Mouse (Mus musculus) midbrain, embryonic 13.5 days (tissue): ENCODE measurements around the gene Tmem175. TPM values are rescaled to one million over a fixed set of nuclear protein-coding genes. Genes with fewer than 3 reads are reported as not detected.
A peak's percentile ranks its signal among the peaks of the same experiment; 100 is the strongest.

ENCODE experiments used
- ATAC-seq: fragments of 200-750 bp; cut with Nextera tagmentation; 2 replicates; pipeline ENCODE4 v1.8.0; 2017; ENCODE audit warnings: mild to moderate bottlenecking, moderate TSS enrichment, moderate library complexity
- H3K27ac ChIP-seq: fragments of 300-500 bp; sonication (generic); 2 replicates; pipeline ENCODE4 v1.5.1; 2015; ENCODE audit warnings: inconsistent platforms, mild to moderate bottlenecking, moderate library complexity
- H3K27me3 ChIP-seq: fragments of 300-500 bp; sonication (generic); 2 replicates; pipeline ENCODE4 v1.6.1; 2015; ENCODE audit warnings: mild to moderate bottlenecking, inconsistent platforms
- H3K36me3 ChIP-seq: fragments of 300-500 bp; sonication (generic); 2 replicates; pipeline ENCODE4 v1.6.1; 2015; ENCODE audit warnings: mild to moderate bottlenecking, inconsistent platforms
- H3K4me1 ChIP-seq: fragments of 300-500 bp; sonication (generic); replicated peaks from 2 replicates; pipeline ENCODE4 v1.6.1; 2015; ENCODE audit warnings: inconsistent platforms
- H3K4me2 ChIP-seq: fragments of 300-500 bp; sonication (generic); replicated peaks from 2 replicates; pipeline ENCODE4 v1.6.1; 2015; ENCODE audit warnings: moderate library complexity, mild to moderate bottlenecking, inconsistent platforms
- H3K4me3 ChIP-seq: fragments of 300-500 bp; sonication (generic); replicated peaks from 2 replicates; pipeline ENCODE4 v1.5.1; 2015; ENCODE audit warnings: mild to moderate bottlenecking, inconsistent platforms
- H3K9ac ChIP-seq: fragments of 300-500 bp; sonication (generic); replicated peaks from 2 replicates; pipeline ENCODE4 v1.6.1; 2015; ENCODE audit warnings: mild to moderate bottlenecking, inconsistent platforms
- H3K9me3 ChIP-seq: fragments of 300-500 bp; sonication (generic); 2 replicates; pipeline ENCODE4 v1.6.1; 2016; ENCODE audit warnings: mild to moderate bottlenecking, inconsistent platforms
- WGBS: fragments of 180-500 bp; shearing (Covaris S2); methylation state at CpG from one replicate; pipeline ENCODE4 v1.1.7; 2015; 5-methylcytosine and 5-hydroxymethylcytosine counted together
- polyA plus RNA-seq: library from polyadenylated mRNA; unstranded; fragments of >200 nt; fragmentation: Nextera tagmentation; extraction: Ambion mirVana; gene quantifications from 2 replicates; pipeline ENCODE4 v1.2.1, GENCODE M21; 2015

The Tmem175 gene
- polyA plus RNA-seq, 1 experiment from 2014 or later = 23.7 TPM

DNA sequence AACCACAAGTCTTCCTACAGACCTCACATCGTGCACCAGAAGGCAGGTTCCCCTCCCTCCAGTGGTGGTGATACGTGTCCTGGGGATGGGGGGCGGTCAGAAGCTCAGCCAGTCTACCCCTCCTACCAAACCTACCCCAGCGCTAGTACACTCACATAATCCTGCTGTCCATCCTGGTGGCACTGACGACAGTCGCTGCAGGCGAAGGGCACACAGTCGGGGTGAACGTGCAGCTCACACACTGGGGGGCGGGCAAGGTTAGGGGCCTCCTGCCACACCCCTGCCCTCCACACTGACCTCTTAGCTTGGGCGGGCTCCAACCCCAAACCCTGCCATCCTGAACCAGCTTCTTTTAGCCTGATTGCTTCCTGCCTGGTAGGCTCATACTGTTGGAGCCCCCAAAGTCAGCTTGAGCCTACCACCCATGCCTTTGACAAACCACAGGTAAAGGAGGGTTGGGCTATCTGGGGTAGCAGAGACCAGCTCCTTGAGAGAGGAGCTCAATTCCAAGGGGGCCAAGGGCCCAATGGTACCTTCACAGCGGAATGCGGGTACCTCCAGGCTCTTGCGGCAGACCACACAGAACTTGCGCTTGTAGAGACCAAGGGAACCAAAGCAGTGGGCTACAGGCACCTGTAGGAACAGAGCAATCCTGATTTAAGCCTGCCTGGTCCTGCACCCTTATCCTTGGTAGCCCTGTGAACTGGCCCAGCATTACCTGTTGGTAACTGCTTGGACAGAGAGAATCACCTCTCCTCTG, 26.5 kb downstream of the Tmem175 start:
- Histone ChIP-seq H3K4me3 (no peak overlapping the region), H3K27ac (no peak overlapping the region), H3K9me3 (no peaks in the 10 kb centered on the region), H3K27me3 (no peaks in the 10 kb centered on the region), H3K36me3 (peaks cover 63% of the 10 kb centered on the region), H3K4me1 (peaks cover 30% of the 10 kb centered on the region), H3K9ac (no peak overlapping the region), H3K4me2 (no peak overlapping the region)
- ATAC-seq = no peak
- 96% methylated on average over 15 of the region's 15 CpGs for WGBS

DNA sequence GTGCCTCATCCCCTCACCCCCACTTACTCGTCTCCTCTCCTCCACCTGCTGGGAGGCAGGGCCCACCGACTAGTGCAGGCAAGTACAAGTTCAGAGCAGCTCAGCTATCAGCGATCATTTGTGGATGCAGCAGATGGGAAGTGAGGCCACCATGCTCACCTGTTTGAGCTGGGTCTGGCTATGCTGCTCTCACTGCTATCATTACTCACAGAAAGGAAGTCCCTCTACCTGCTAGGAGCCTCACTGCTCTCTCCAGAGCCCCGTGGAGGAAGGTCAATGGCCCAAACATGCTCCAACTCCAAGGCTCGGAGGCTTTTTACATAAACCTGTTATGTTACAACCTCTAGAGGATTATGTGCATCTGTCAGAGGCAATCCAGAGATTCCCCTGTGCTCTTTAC, 27.8 kb downstream of the Tmem175 start:
- Histone ChIP-seq H3K4me3 (no peak overlapping the region), H3K9me3 (no peaks in the 10 kb centered on the region), H3K4me2 (no peak overlapping the region), H3K27ac (no peak overlapping the region), H3K9ac (no peak overlapping the region), H3K4me1 (peaks cover 31% of the 10 kb centered on the region), H3K36me3 (peaks cover 56% of the 10 kb centered on the region), H3K27me3 (no peaks in the 10 kb centered on the region)
- WGBS = 68% methylated on average over 5 of the region's 5 CpGs
- ATAC-seq = no peak

DNA sequence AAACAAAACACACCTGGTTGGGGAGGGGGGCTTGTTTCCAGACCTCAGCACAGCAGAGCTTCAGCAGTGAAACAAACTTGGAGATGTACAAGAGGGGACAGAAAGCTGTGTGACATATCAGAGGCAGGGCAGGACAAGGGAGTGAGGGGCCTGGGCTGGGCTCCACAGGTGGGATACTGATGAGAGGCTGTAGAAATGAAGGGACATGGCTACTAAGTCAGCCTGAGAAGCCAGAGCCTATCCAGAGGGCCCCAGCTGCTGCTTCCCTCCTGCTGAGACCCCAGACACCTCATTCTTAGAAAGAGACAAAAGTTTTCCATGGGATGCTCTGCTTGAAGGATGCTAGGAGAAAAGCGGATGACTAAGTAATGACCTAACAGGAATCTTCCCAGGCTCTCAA, 29.0 kb downstream of the Tmem175 start:
- H3K27ac ChIP-seq = no peak overlapping the region
- H3K4me2 ChIP-seq = no peak overlapping the region; the same call in none of the 2 replicates
- no peaks in the 10 kb centered on the region for H3K9me3 ChIP-seq
- peaks cover 31% of the 10 kb centered on the region for H3K4me1 ChIP-seq
- H3K4me3 ChIP-seq = no peak overlapping the region
- no peak for ATAC-seq
- no peaks in the 10 kb centered on the region for H3K27me3 ChIP-seq
- WGBS = 87% methylated on average over 1 of the region's 1 CpGs
- peaks cover 44% of the 10 kb centered on the region for H3K36me3 ChIP-seq
- 0 out of 2 replicates have a peak overlapping the region, but pooled peaks have one; percentile 94 for H3K9ac ChIP-seq

DNA sequence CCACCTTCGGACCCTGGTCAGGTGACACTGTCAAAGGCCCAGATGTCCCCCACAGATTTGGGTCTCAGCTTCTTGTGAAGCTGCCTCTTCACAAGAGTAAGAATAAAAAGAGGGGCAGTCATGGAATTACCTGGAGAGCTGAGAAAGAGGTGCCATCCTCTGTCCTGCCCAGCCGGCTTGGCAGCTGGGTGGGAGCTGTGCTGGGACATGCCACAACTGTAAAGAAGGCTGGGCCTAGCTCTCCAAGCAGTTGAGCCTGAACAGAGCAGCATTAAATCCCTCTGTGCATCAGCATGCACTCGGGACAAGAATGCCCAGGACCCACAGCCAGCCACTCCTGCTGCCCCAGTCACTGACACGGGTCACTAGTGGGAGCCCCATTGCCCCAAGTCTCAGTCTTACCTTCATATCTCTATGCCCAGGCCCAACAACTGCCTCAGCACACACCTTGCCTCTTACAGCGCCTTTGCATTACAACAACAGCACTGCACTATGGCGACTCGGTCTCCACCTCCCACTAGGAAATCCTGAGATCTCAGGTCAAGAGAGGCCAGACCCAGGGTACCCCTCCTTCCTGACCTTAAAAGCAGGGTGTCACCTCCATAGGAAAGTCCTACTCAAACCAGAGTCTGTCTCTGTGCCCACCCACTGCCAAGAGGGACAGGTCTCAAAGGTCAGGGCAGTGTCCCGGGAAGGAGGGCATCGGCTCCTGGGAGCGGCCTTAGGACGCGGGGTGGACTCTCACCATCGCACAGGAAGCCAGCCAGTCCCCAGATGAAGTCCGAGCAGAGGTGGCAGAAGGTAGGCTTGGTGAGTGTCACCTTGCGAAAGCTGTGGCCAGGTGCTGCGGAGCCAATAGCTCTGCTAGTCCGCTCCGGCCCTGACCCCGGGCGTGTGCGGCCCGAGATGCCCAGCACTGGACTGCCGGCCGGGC, 30.4 kb downstream of the Tmem175 start, which contains the start of gene Idua:
TSS of gene Idua (plus strand) at position 634 of the 934 bp plus-strand sequence.
- Histone ChIP-seq H3K27ac (peak within 1 kb of the TSS; percentile 44; the same call in 1 of the 2 replicates), H3K9ac (peak within 1 kb of the TSS; percentile 94), H3K36me3 (peaks cover 30% of the 10 kb centered on the region), H3K4me2 (peak within 1 kb of the TSS; percentile 93), H3K27me3 (no peaks in the 10 kb centered on the region), H3K9me3 (no peaks in the 10 kb centered on the region), H3K4me3 (peak within 1 kb of the TSS; percentile 88), H3K4me1 (peaks cover 31% of the 10 kb centered on the region)
- peak; percentile 25 for ATAC-seq
- WGBS = 11% methylated on average over 24 of the region's 24 CpGs

DNA sequence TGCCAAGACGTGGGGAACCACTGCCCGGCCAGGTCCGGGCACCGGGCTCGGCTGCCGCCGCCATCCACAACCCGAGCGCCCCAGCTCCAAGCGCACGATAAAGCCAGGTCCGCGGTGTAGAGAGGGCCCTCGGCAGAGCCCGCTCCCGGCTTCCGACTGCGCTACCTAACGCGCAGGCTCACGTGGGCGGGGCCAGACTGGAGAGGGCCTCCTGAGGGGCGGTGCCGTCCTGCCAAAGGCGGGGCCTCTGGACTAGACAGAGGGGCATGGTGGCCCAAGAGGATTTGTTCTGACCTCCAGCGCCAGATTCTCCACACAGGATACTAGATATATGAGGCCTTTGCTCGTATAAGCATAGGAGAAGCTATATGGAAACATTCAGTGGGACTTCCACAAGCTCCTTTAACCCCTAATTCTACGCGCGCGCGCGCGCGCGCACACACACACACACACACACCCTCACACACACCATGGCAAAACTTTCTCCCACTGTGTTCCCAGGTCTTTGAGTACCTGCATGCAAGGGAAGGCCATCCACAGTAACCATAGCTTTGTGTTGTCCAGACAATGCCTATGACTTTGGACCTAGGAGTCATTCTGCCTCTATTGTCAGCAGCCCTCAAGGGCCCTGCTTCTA, 31.2 kb downstream of the Tmem175 start:
- Histone ChIP-seq H3K27ac (peak overlapping the region; percentile 44; the same call in 1 of the 2 replicates), H3K27me3 (no peaks in the 10 kb centered on the region)

DNA sequence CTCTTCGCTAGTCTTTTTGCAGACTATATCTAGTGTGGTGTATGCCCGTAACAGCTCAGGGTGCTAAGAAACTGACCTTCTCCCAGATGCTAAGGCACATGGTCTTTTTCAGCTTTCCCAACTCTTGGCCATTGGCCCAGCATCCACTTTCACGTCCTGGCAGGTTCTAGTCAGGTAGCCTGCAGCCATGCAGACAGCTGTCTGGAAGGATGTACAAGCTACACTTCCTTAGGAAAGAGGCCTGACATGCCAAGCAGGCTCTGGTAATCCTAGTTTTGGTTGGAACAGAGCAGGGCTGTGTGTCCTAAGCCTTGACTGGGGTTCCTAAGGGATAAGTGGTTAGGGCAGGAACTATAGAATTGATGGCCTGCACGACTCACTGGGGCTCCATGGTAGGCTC, 33.2 kb downstream of the Tmem175 start:
- Histone ChIP-seq H3K27me3 (no peaks in the 10 kb centered on the region), H3K9me3 (no peaks in the 10 kb centered on the region), H3K4me1 (peaks cover 30% of the 10 kb centered on the region), H3K36me3 (peaks cover 4% of the 10 kb centered on the region; the same call in 1 of the 2 replicates), H3K4me2 (no peak overlapping the region), H3K4me3 (no peak overlapping the region), H3K27ac (no peak overlapping the region), H3K9ac (no peak overlapping the region)
- no peak for ATAC-seq
- 82% methylated on average over 4 of the region's 4 CpGs for WGBS

More for the DNA sequence above, 31.2 kb downstream of the Tmem175 start:
- Histone ChIP-seq H3K36me3 (peaks cover 22% of the 10 kb centered on the region), H3K4me3 (peak overlapping the region; percentile 88), H3K4me1 (peaks cover 31% of the 10 kb centered on the region), H3K4me2 (peak overlapping the region; percentile 93), H3K9me3 (no peaks in the 10 kb centered on the region), H3K9ac (peak overlapping the region; percentile 94)
- WGBS = 13% methylated on average over 36 of the region's 36 CpGs
- ATAC-seq = peak; percentile 98

DNA sequence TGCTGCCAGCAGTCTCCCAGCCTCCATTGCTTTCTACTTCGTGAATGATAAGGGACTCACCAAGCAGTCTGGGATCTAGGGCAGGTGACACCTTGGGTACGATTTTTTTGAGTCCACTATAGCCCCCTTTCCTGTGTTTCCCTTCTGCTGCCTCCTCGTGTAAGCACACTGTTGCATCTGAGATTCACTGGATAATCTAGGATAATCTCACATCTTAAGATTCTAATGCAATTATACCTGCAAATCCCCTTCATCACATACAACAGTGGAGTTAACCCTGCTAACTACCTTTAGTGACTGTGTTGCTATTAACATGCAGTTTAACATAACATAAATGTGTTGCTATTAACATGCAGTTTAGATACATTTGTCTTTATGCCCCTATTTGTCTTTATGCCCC, 35.5 kb downstream of the Tmem175 start:
- Histone ChIP-seq H3K4me1 (peaks cover 21% of the 10 kb centered on the region), H3K4me2 (no peak overlapping the region), H3K9me3 (no peaks in the 10 kb centered on the region), H3K27me3 (no peaks in the 10 kb centered on the region), H3K4me3 (no peak overlapping the region), H3K36me3 (no peaks in the 10 kb centered on the region), H3K9ac (no peak overlapping the region), H3K27ac (no peak overlapping the region)
- ATAC-seq = no peak
- WGBS = 43% methylated on average over 3 of the region's 3 CpGs

DNA sequence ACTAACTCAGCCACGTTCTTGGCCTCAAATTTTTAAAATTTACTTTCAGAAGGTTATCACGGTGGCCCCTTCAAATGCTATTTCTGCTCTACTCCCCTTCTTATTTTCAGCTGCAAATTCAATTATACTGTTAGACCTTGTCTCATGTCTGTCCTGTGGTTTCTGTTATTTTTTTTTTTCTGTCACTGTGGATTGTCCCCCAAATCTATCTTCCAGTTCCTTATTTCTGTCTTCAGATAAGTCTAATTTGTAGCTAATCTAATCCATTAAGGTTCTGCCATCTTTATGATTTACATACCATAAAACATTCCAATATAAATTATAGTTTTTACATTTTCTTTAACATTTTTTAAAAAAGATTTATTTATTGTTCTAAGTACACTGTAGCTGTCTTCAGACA, 37.8 kb downstream of the Tmem175 start:
- peaks cover 22% of the 10 kb centered on the region for H3K4me1 ChIP-seq
- 85% methylated on average over 2 of the region's 2 CpGs for WGBS
- H3K4me3 ChIP-seq = no peak overlapping the region
- H3K27ac ChIP-seq = no peak overlapping the region
- ATAC-seq = no peak
- H3K4me2 ChIP-seq = no peak overlapping the region
- peaks cover 13% of the 10 kb centered on the region for H3K36me3 ChIP-seq
- H3K27me3 ChIP-seq = no peaks in the 10 kb centered on the region
- no peaks in the 10 kb centered on the region for H3K9me3 ChIP-seq
- no peak overlapping the region for H3K9ac ChIP-seq

DNA sequence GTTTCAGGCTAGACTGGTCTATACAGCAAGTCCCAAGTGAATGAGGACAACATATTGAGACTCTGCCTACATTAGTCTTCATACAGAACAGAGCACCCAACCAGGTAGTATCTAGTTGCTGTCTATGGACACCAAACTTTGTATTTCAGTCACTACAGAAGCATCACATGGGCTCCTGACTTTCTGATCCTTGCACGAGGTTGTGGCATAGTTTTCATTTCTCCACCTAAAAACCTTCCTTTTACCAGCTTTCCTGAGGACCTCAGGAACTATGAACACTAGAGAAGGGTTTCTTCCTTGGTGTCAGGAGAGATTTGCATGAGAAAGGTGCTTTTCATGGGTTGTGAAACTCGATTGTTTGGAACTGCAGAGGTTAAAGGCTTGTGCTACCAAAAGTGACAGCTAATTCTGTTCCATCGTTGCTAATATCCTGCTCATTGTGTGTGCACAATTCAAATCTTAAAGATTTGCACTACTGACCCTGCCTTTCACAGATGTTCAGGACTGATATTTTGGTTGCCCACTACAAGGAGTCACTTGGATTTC, 38.9 kb downstream of the Tmem175 start:
- WGBS = 11% methylated on average over 3 of the region's 3 CpGs

DNA sequence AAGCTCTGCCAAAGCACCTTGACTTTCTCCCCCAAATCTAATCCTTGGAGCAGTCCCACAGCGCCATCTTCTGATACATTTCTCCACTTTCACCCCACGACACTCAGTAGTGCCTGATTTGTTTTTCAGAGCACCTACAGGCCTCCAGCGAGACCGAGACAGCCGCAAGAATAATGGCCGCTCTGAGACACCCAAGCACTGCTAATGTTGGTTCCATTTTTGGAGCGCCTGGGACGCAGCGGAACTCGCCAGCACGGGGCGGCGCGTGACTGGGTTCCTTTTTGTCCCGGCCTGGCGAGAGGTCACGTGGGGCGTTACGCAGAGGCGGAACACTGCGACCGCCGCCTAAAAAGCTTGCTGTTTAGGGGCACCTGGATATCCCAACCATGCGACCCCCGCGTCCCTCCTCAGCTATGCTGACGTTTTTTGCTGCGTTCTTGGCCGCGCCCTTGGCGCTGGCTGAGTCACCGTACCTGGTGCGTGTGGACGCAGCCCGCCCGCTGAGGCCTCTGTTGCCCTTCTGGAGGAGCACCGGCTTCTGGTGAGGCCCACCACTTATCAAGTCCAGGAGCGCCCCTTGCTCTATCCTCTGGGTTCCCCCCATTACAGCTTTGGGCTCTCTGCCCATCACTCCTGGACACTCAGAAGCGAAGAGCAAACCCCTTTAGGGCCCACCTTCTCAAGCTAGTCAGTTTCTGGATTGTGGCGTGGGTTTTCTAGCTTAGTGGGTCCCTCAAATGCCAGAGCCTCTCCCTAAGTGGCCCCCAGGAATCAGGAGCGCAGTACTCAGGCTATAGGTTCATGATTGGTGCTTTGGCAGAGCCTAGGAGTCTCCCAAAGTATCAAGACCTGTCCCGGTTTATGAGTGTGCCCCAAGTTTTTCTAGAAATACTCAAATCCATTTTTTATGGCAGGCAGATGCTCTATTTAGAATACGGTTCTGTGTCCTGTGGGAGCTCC, 39.7 kb downstream of the Tmem175 start, which contains the start of gene Dgkq:
TSS of gene Dgkq (minus strand) at position 696 of the 960 bp plus-strand sequence.
- H3K27me3 ChIP-seq = no peaks in the 10 kb centered on the region
- peak within 1 kb of the TSS; percentile 85 for H3K27ac ChIP-seq
- H3K9me3 ChIP-seq = no peaks in the 10 kb centered on the region
- peaks cover 29% of the 10 kb centered on the region for H3K36me3 ChIP-seq
- peak within 1 kb of the TSS; percentile 77 for H3K9ac ChIP-seq
- peaks cover 22% of the 10 kb centered on the region for H3K4me1 ChIP-seq
- peak within 1 kb of the TSS; percentile 66 for H3K4me2 ChIP-seq
- 7% methylated on average over 43 of the region's 43 CpGs for WGBS
- ATAC-seq = peak; percentile 81
- peak within 1 kb of the TSS; percentile 51 for H3K4me3 ChIP-seq

More for the DNA sequence above, 38.9 kb downstream of the Tmem175 start:
- Histone ChIP-seq H3K27me3 (no peaks in the 10 kb centered on the region), H3K27ac (peak overlapping the region; percentile 85), H3K9me3 (no peaks in the 10 kb centered on the region), H3K36me3 (peaks cover 22% of the 10 kb centered on the region), H3K4me2 (peak overlapping the region; percentile 66), H3K4me1 (peaks cover 22% of the 10 kb centered on the region), H3K4me3 (peak overlapping the region; percentile 51), H3K9ac (peak overlapping the region; percentile 77)
- no peak for ATAC-seq
